Mouse (Mus musculus) liver, postnatal 0 days (tissue): ENCODE measurements around the gene Anapc5.

ENCODE experiments used
- CTCF ChIP-seq: sonication (generic); IDR thresholded peaks from 2 replicates; pipeline ENCODE4 v1.5.1; 2016; ENCODE audit warnings: antibody characterized with exemption, low read depth
- EP300 ChIP-seq: IDR thresholded peaks from 2 replicates; pipeline ENCODE4 v1.6.1; 2016; ENCODE audit warnings: antibody characterized with exemption, low read depth, mild to moderate bottlenecking

GRCm38 (mm10) chr5:122843799-122844198 lies 22.7 kb upstream of the Anapc5 start:
- TF ChIP-seq CTCF (no peak), EP300 (no peak)
